Mouse (Mus musculus): ENCODE results near the gene Pi4ka.

The Pi4ka gene

GRCm38 (mm10) chr16:17405736-17406443 is at the start of gene Pi4ka, which contains the start of gene Snap29:
Pi4ka (minus strand) TSS chr16:17406314.
Snap29 (plus strand) TSS chr16:17405986.
- DNase-seq: peak; percentile 100

- peak; percentile 42 for DNase-seq
These were observed 46.2 kb upstream of the Pi4ka start for GRCm38 (mm10) chr16:17452373-17452715.

GRCm38 (mm10) chr16:17451541-17452372 is 45.6 kb upstream of the Pi4ka start, which contains the start of gene Crkl:
Crkl (plus strand) TSS chr16:17451987.
- peak; percentile 98 for DNase-seq

GRCm38 (mm10) chr16:17432576-17432975 is 26.5 kb upstream of the Pi4ka start:
- DNase-seq: no peak

- DNase-seq: no peak
These were observed 16.9 kb upstream of the Pi4ka start for GRCm38 (mm10) chr16:17423021-17423420.

- no peak for DNase-seq
These were observed 4.1 kb upstream of the Pi4ka start for GRCm38 (mm10) chr16:17410209-17410608.

- no peak for DNase-seq
These were observed 2.9 kb upstream of the Pi4ka start for GRCm38 (mm10) chr16:17409046-17409445.

GRCm38 (mm10) chr16:17406512-17407231 is 558 bp upstream of the Pi4ka start:
- peak; percentile 21 for DNase-seq

- peak; percentile 93 for DNase-seq
These were observed 830 bp downstream of the Pi4ka start for GRCm38 (mm10) chr16:17405271-17405696.

GRCm38 (mm10) chr16:17402855-17403254 is 3.3 kb downstream of the Pi4ka start:
- DNase-seq: peak; percentile 28

- DNase-seq: no peak
These were observed 13.3 kb downstream of the Pi4ka start for GRCm38 (mm10) chr16:17392784-17393183.

GRCm38 (mm10) chr16:17383594-17384326 is 22.4 kb downstream of the Pi4ka start:
- DNase-seq: no peak

- DNase-seq: no peak
These were observed 23.8 kb downstream of the Pi4ka start for GRCm38 (mm10) chr16:17382306-17382705.

- DNase-seq: peak; percentile 33
These were observed 47.3 kb downstream of the Pi4ka start for GRCm38 (mm10) chr16:17358787-17359186.

GRCm38 (mm10) chr16:17356031-17356430 is 50.1 kb downstream of the Pi4ka start:
- no peak for DNase-seq

GRCm38 (mm10) chr16:17346766-17347165 is 59.3 kb downstream of the Pi4ka start:
- no peak for DNase-seq

GRCm38 (mm10) chr16:17345813-17346155 is 60.3 kb downstream of the Pi4ka start:
- DNase-seq: no peak

- DNase-seq: no peak
These were observed 60.8 kb downstream of the Pi4ka start for GRCm38 (mm10) chr16:17345141-17345812.

GRCm38 (mm10) chr16:17341847-17342246 is 64.3 kb downstream of the Pi4ka start:
- DNase-seq: no peak

GRCm38 (mm10) chr16:17340705-17341104 is 65.4 kb downstream of the Pi4ka start:
- no peak for DNase-seq

GRCm38 (mm10) chr16:17339701-17340100 is 66.4 kb downstream of the Pi4ka start:
- no peak for DNase-seq

GRCm38 (mm10) chr16:17336089-17336488 is 70.0 kb downstream of the Pi4ka start:
- no peak for DNase-seq
